8 mouse cellular contexts compared by ENCODE assay signal in genomic region chr17:29436871-29437534, GRCm38 (mm10). TPM values are rescaled to one million over a fixed set of nuclear protein-coding genes. Genes with fewer than 3 reads are reported as not detected.
DNase-seq lines count a peak whose midpoint lies in the region; ATAC-seq and TF ChIP-seq lines count a peak whose summit lies in the region.

No protein-coding gene starts in this region.

- no peak for TF ChIP-seq RAD21 in MEL (IDR thresholded peaks at IDR 0.05; ENCODE audit: low read depth, low read length)

- TF ChIP-seq EP300 in MEL (IDR thresholded peaks at IDR 0.05; ENCODE audit: low read depth in 1 of 2, low read length in 2 of 2) = no peak
- TF ChIP-seq EP300 in liver, postnatal 0 days (IDR thresholded peaks at IDR 0.05; ENCODE audit: low read depth) = no peak

- no peaks in the 10 kb centered on the region for H3K27me3 ChIP-seq in MEL (ENCODE audit: control insufficient read depth in 1 of 2, insufficient read depth in 2 of 2, low read length in 2 of 2)
- H3K27me3 ChIP-seq in forebrain, embryonic 15.5 days = no peaks in the 10 kb centered on the region
- H3K27me3 ChIP-seq in liver, postnatal 0 days (ENCODE audit: insufficient read depth, low read length) = no peaks in the 10 kb centered on the region
- no peaks in the 10 kb centered on the region for H3K27me3 ChIP-seq in neural tube, embryonic 12.5 days (replicated peaks)
- 0 out of 2 replicates have a peak, but pooled peaks cover 3% of the 10 kb centered on the region for H3K27me3 ChIP-seq in testis, adult 2 months (ENCODE audit: control insufficient read depth, insufficient read depth, low read length)

- peak overlapping the region; percentile 57 for H3K4me2 ChIP-seq in forebrain, embryonic 15.5 days (replicated peaks)
- H3K4me2 ChIP-seq in liver, postnatal 0 days (ENCODE audit: low read depth, low read length) = peak overlapping the region; percentile 71
- H3K4me2 ChIP-seq in neural tube, embryonic 12.5 days (replicated peaks) = peak overlapping the region; percentile 66

- peak; percentile 88 for DNase-seq in MEL (ENCODE audit: low read depth, low spot score)
- peak; percentile 52 for DNase-seq in cerebellum, adult 11 months
- DNase-seq in heart, postnatal 25 days (ENCODE audit: low spot score) = peak; percentile 74
- DNase-seq in layer of hippocampus, adult 18-20 months (ENCODE audit: low spot score in 2 of 2) = peak; percentile 60 to 78
- peak; percentile 88 for DNase-seq in liver, postnatal 0 days

- WGBS in forebrain, embryonic 15.5 days = under 1% methylated on average over 34 of the region's 36 CpGs
- WGBS in liver, postnatal 0 days (ENCODE audit: insufficient replicate concordance) = 2% methylated on average over 34 of the region's 36 CpGs
- WGBS in neural tube, embryonic 12.5 days = 1% methylated on average over 36 of the region's 36 CpGs

- ATAC-seq in forebrain, embryonic 15.5 days (replicated peaks) = peak; percentile 92
- ATAC-seq in liver, postnatal 0 days = peak; percentile 79
- peak; percentile 85 for ATAC-seq in neural tube, embryonic 12.5 days (ENCODE audit: low FRiP score, low read depth)

- peak in 1 of 2 experiments; percentile 24; a peak in 1 of 4 replicates for TF ChIP-seq POLR2A in MEL (IDR thresholded peaks at IDR 0.05; ENCODE audit: control insufficient read depth in 1 of 2, insufficient read depth in 1 of 2, low read depth in 1 of 2, low read length in 2 of 2, poor library complexity in 1 of 2)
- peak; percentile 59; the same call in 1 of the 2 replicates for TF ChIP-seq POLR2A in testis, adult 2 months (IDR thresholded peaks at IDR 0.05; ENCODE audit: control insufficient read depth, low read depth, low read length)

- H3K79me2 ChIP-seq in MEL (ENCODE audit: control insufficient read depth, insufficient read depth, low read length, poor library complexity) = no peaks in the 10 kb centered on the region

- no peaks in the 10 kb centered on the region for H3K9me3 ChIP-seq in MEL (replicated peaks; ENCODE audit: insufficient read depth, low read length)
- H3K9me3 ChIP-seq in forebrain, embryonic 15.5 days = no peaks in the 10 kb centered on the region
- H3K9me3 ChIP-seq in liver, postnatal 0 days (ENCODE audit: low read length) = no peaks in the 10 kb centered on the region
- no peaks in the 10 kb centered on the region for H3K9me3 ChIP-seq in neural tube, embryonic 12.5 days

- H3K36me3 ChIP-seq in MEL (ENCODE audit: control insufficient read depth in 1 of 2, insufficient read depth in 2 of 2, low read length in 2 of 2) = peaks cover 0 to 43% of the 10 kb centered on the region in 2 experiments; a peak in 2 of 4 replicates
- no peaks in the 10 kb centered on the region for H3K36me3 ChIP-seq in forebrain, embryonic 15.5 days
- no peaks in the 10 kb centered on the region for H3K36me3 ChIP-seq in liver, postnatal 0 days (replicated peaks; ENCODE audit: insufficient read depth, low read length)
- H3K36me3 ChIP-seq in neural tube, embryonic 12.5 days = no peaks in the 10 kb centered on the region
- no peaks in the 10 kb centered on the region for H3K36me3 ChIP-seq in testis, adult 2 months (ENCODE audit: control insufficient read depth, insufficient read depth, low read length)

- intact Hi-C loops in heart, postnatal 25 days (cut with DNase I) = no loop called here

- H3K27ac ChIP-seq in MEL (ENCODE audit: control insufficient read depth, low read depth, low read length) = peak overlapping the region; percentile 80
- peak overlapping the region; percentile 84 for H3K27ac ChIP-seq in forebrain, embryonic 15.5 days (replicated peaks)
- H3K27ac ChIP-seq in liver, postnatal 0 days (ENCODE audit: low read depth) = peak overlapping the region; percentile 90
- peak overlapping the region; percentile 82 for H3K27ac ChIP-seq in neural tube, embryonic 12.5 days
- H3K27ac ChIP-seq in testis, adult 2 months (ENCODE audit: control insufficient read depth, insufficient read depth, low read depth, low read length) = peak overlapping the region; percentile 79

- H3K4me3 ChIP-seq in MEL (ENCODE audit: control insufficient read depth in 1 of 2, insufficient read depth in 1 of 2, low read depth in 2 of 2, low read length in 2 of 2) = peak overlapping the region; percentile 67 to 74
- peak overlapping the region; percentile 41 for H3K4me3 ChIP-seq in forebrain, embryonic 15.5 days
- H3K4me3 ChIP-seq in liver, postnatal 0 days (ENCODE audit: low read depth, low read length) = peak overlapping the region; percentile 58
- H3K4me3 ChIP-seq in neural tube, embryonic 12.5 days = peak overlapping the region; percentile 34
- H3K4me3 ChIP-seq in testis, adult 2 months (ENCODE audit: control insufficient read depth, low read depth, low read length) = peak overlapping the region; percentile 96

- H3K9ac ChIP-seq in MEL (ENCODE audit: control insufficient read depth, low read depth, low read length, poor library complexity, severe bottlenecking) = peak overlapping the region; percentile 78
- H3K9ac ChIP-seq in forebrain, embryonic 15.5 days (replicated peaks) = peak overlapping the region; percentile 40
- H3K9ac ChIP-seq in liver, postnatal 0 days (replicated peaks) = peak overlapping the region; percentile 74
- peak overlapping the region; percentile 59 for H3K9ac ChIP-seq in neural tube, embryonic 12.5 days

- no peak for TF ChIP-seq CTCF in MEL (IDR thresholded peaks at IDR 0.05 in 2 of 3, conservative IDR thresholded peaks at IDR 0.05 in 1 of 3; ENCODE audit: control insufficient read depth in 1 of 3, insufficient read depth in 1 of 3, low read depth in 2 of 3, low read length in 3 of 3, poor library complexity in 1 of 3, severe bottlenecking in 1 of 3)
- TF ChIP-seq CTCF in liver, postnatal 0 days (IDR thresholded peaks at IDR 0.05; ENCODE audit: low read depth) = no peak
- TF ChIP-seq CTCF in testis, adult 2 months (IDR thresholded peaks at IDR 0.05; ENCODE audit: control insufficient read depth, insufficient read depth, insufficient replicate concordance, low read depth, low read length) = no peak

- H3K4me1 ChIP-seq in MEL (ENCODE audit: control insufficient read depth in 1 of 2, insufficient read depth in 2 of 2, low read length in 2 of 2) = peaks cover 19 to 53% of the 10 kb centered on the region in 2 experiments
- peaks cover 22% of the 10 kb centered on the region for H3K4me1 ChIP-seq in forebrain, embryonic 15.5 days
- peaks cover 65% of the 10 kb centered on the region for H3K4me1 ChIP-seq in liver, postnatal 0 days (ENCODE audit: insufficient read depth)
- H3K4me1 ChIP-seq in neural tube, embryonic 12.5 days = peaks cover 28% of the 10 kb centered on the region
- H3K4me1 ChIP-seq in testis, adult 2 months (ENCODE audit: control insufficient read depth, insufficient read depth, low read length) = peaks cover 11% of the 10 kb centered on the region

TF ChIP-seq in MEL, 35 proteins besides CTCF, POLR2A, EP300 and RAD21:
- TF ChIP-seq E2F4 (IDR thresholded peaks at IDR 0.05; ENCODE audit: borderline replicate concordance, low read depth, low read length) (no peak), ZKSCAN1 (IDR thresholded peaks at IDR 0.05; ENCODE audit: low read depth, low read length) (no peak), HCFC1 (IDR thresholded peaks at IDR 0.05; ENCODE audit: low read depth, low read length) (peak; percentile 77), ELF1 (IDR thresholded peaks at IDR 0.05; ENCODE audit: low read depth, low read length) (peak; percentile 27; the same call in 1 of the 2 replicates), BHLHE40 (IDR thresholded peaks at IDR 0.05; ENCODE audit: borderline replicate concordance, low read depth, low read length) (no peak), MAZ (IDR thresholded peaks at IDR 0.05; ENCODE audit: low read depth, low read length) (peak; percentile 30; the same call in 1 of the 2 replicates), POLR2AphosphoS5 (IDR thresholded peaks at IDR 0.05; ENCODE audit: borderline replicate concordance, low read depth, low read length) (no peak), UBTF (IDR thresholded peaks at IDR 0.05; ENCODE audit: borderline replicate concordance, insufficient read depth, low read depth, low read length) (0 out of 2 replicates have a peak, but pooled peaks have one; percentile 69), MAX (IDR thresholded peaks at IDR 0.05; ENCODE audit: low read length) (peak; percentile 27), ETS1 (IDR thresholded peaks at IDR 0.05; ENCODE audit: low read depth, low read length) (0 out of 2 replicates have a peak, but pooled peaks have one; percentile 2), NELFE (IDR thresholded peaks at IDR 0.05; ENCODE audit: low read depth, low read length) (peak; percentile 25; the same call in 1 of the 2 replicates), MXI1 (IDR thresholded peaks at IDR 0.05; ENCODE audit: low read depth, low read length) (peak; percentile 81)

RNA-seq across cellular contexts. Expression of gene Pim1, which starts 53.5 kb away (rescaled TPM):
- total RNA-seq in MEL (2012; rRNA removed) = 27.8 and 30.6 TPM in 2 replicates
- 10 to 100 TPM in 1 of 2 experiments, not detected in 1; 52.1 TPM for polyA plus RNA-seq in MEL (2012; ENCODE audit: insufficient read depth in 1 of 2, insufficient read length in 2 of 2, low read depth in 1 of 2, low replicate concordance in 2 of 2, missing spikeins in 1 of 2)
- polyA plus RNA-seq in forebrain, embryonic 15.5 days (2015; fragmentation: Nextera tagmentation; extraction: Ambion mirVana) = 15.6 and 17.7 TPM in 2 replicates
- 10 to 100 TPM; 22.1 to 32.7 TPM for total RNA-seq in heart, postnatal 25 days (2021)
- total RNA-seq in layer of hippocampus, adult 18-20 months (2021) = 1 to 10 TPM; 4.2 to 4.5 TPM
- polyA plus RNA-seq in liver, postnatal 0 days (2015; fragmentation: Nextera tagmentation; extraction: Ambion mirVana) = 35.6 and 57.1 TPM in 2 replicates
- polyA plus RNA-seq in neural tube, embryonic 12.5 days (2016; fragmentation: Nextera tagmentation; extraction: Ambion mirVana) = 20.3 and 21.2 TPM in 2 replicates
- polyA plus RNA-seq in testis, adult 2 months (2012; rRNA removed) = 87.2 and 99.7 TPM in 2 replicates

Comparison
In these comparisons a context has a peak if more than half of its experiments do, and no peak if none do; other contexts are left out.
1. Peak in every context shown above with its lines: DNase-seq, ATAC-seq, H3K4me3 ChIP-seq and H3K27ac ChIP-seq.
2. H3K4me3 ChIP-seq: peak in every context shown above with its lines; median percentile 96 in testis, adult 2 months; 70 in MEL; 58 in liver, postnatal 0 days; 41 in forebrain, embryonic 15.5 days; 34 in neural tube, embryonic 12.5 days.